Mouse (Mus musculus) liver, embryonic 11.5 days (tissue): ENCODE data around the gene Rdx. TPM values are rescaled to one million over a fixed set of nuclear protein-coding genes. Genes with fewer than 3 reads are reported as not detected.

Source experiments
- ATAC-seq: fragments of 200-750 bp; cut with Nextera tagmentation; replicated peaks from 2 replicates; pipeline ENCODE4 v1.8.0; 2017; ENCODE audit warnings: moderate number of reproducible peaks, mild to moderate bottlenecking, moderate TSS enrichment, moderate library complexity; ENCODE audit not compliant: low FRiP score
- DNase-seq: peaks from one replicate; pipeline ENCODE4 v3.0.0-alpha.2; 2017; ENCODE audit warnings: low spot score
- H3K27ac ChIP-seq: fragments of 300-500 bp; sonication (generic); 2 replicates; pipeline ENCODE4 v1.5.1; 2014; ENCODE audit warnings: mild to moderate bottlenecking, low read depth, low read length, control low read depth
- H3K27me3 ChIP-seq: fragments of 300-500 bp; sonication (generic); replicated peaks from 2 replicates; pipeline ENCODE4 v1.6.1; 2014; ENCODE audit warnings: low read length, mixed read lengths; ENCODE audit not compliant: control insufficient read depth, insufficient read depth
- H3K36me3 ChIP-seq: fragments of 300-500 bp; sonication (generic); 2 replicates; pipeline ENCODE4 v1.6.1; 2014; ENCODE audit warnings: mild to moderate bottlenecking, low read length, moderate library complexity, mixed read lengths; ENCODE audit not compliant: control insufficient read depth, insufficient read depth
- H3K4me1 ChIP-seq: fragments of 300-500 bp; sonication (generic); replicated peaks from 2 replicates; pipeline ENCODE4 v1.6.1; 2014; ENCODE audit warnings: low read length, mixed read lengths; ENCODE audit not compliant: control insufficient read depth, insufficient read depth
- H3K4me2 ChIP-seq: fragments of 300-500 bp; sonication (generic); 2 replicates; pipeline ENCODE4 v1.6.1; 2014; ENCODE audit warnings: mild to moderate bottlenecking, control low read depth, moderate library complexity
- H3K4me3 ChIP-seq: fragments of 300-500 bp; sonication (generic); 2 replicates; pipeline ENCODE4 v1.5.1; 2014; ENCODE audit warnings: low read depth, low read length, control low read depth
- H3K9ac ChIP-seq: fragments of 300-500 bp; sonication (generic); 2 replicates; pipeline ENCODE4 v1.6.1; 2014; ENCODE audit warnings: low read depth, low read length, control low read depth
- H3K9me3 ChIP-seq: fragments of 300-500 bp; sonication (generic); 2 replicates; pipeline ENCODE4 v1.6.1; 2016; ENCODE audit warnings: low read length, inconsistent platforms, mixed read lengths; ENCODE audit not compliant: control insufficient read depth
- WGBS: fragments of 180-500 bp; shearing (Covaris S2); extraction: QIAGEN DNeasy Blood & Tissue Kit; methylation state at CpG from one replicate; pipeline ENCODE4 v1.1.7; 2014; 5-methylcytosine and 5-hydroxymethylcytosine counted together
- polyA plus RNA-seq: library from polyadenylated mRNA; unstranded; fragments of >200 nt; fragmentation: Nextera tagmentation; extraction: Ambion mirVana; gene quantifications from 2 replicates; pipeline ENCODE4 v1.2.1, GENCODE M21; 2014

Rdx gene
- polyA plus RNA-seq, 1 experiment from 2014 or later = 146 TPM

- Histone ChIP-seq H3K27ac (no peak overlapping the region), H3K4me1 (no peaks in the 10 kb centered on the region), H3K36me3 (no peaks in the 10 kb centered on the region), H3K9me3 (no peaks in the 10 kb centered on the region), H3K4me3 (no peak overlapping the region), H3K4me2 (no peak overlapping the region), H3K9ac (no peak overlapping the region), H3K27me3 (no peaks in the 10 kb centered on the region)
- DNase-seq = no peak
- no peak for ATAC-seq
- 91% methylated on average over 1 of the region's 1 CpGs for WGBS
These were observed 28.5 kb upstream of the Rdx start for GRCm38 (mm10) chr9:52018505-52018904.

- H3K9me3 ChIP-seq = no peaks in the 10 kb centered on the region
- H3K27ac ChIP-seq = no peak overlapping the region
- H3K4me1 ChIP-seq = peaks cover 3% of the 10 kb centered on the region; the same call in 1 of the 2 replicates
- no peak overlapping the region for H3K4me3 ChIP-seq
- no peak overlapping the region for H3K9ac ChIP-seq
- 39% methylated on average over 5 of the region's 5 CpGs for WGBS
- H3K27me3 ChIP-seq = no peaks in the 10 kb centered on the region
- no peak for DNase-seq
- ATAC-seq = peak; percentile 45; the same call in 1 of the 2 replicates
- no peaks in the 10 kb centered on the region for H3K36me3 ChIP-seq
- H3K4me2 ChIP-seq = no peak overlapping the region
These were observed 19.5 kb upstream of the Rdx start for GRCm38 (mm10) chr9:52027257-52028020.

DNA sequence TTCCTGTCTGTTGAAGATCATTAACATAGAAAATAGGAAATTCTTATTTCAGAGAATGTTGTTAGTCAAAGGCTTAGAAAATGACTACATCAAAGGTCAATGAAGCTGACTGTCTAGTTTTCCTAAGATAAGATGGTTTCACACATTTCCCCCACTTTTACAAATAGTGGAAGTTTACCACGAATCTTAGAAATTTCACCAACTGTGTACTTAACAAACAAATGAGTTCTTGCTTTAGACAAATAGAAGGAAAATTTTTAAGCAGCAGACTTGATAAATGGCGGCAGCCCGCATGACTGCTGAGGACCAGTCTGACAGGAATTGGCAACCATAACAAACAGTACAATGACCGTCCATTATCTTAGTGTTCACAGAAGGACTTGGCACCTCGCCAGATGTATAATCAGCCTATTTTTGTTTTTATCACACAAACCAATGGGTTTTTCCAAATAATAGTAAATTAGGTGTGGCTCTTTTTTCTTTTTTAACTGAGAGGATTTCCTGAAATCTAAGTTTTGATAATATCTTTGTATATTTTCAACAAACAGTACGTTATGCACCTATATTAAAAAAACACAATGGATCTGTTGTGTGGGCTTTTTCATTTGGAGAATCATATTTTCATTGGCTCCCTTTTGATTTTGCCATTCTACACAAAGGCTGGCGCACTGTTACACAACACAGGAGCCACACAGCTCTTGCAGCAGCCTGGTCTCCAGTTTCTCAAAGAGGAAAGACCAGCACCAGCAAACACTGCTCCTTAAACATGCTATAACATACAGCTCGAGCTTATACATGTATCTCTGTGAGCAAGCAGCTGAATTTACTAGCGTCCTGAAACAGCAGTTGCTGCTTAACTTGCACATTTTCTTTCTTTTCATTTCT, 18.2 kb upstream of the Rdx start:
- DNase-seq = no peak
- Histone ChIP-seq H3K36me3 (no peaks in the 10 kb centered on the region), H3K9me3 (no peaks in the 10 kb centered on the region), H3K4me2 (no peak overlapping the region), H3K9ac (no peak overlapping the region), H3K4me1 (peaks cover 3% of the 10 kb centered on the region; the same call in 1 of the 2 replicates), H3K27ac (no peak overlapping the region), H3K4me3 (no peak overlapping the region), H3K27me3 (no peaks in the 10 kb centered on the region)
- 52% methylated on average over 9 of the region's 9 CpGs for WGBS
- no peak for ATAC-seq

DNA sequence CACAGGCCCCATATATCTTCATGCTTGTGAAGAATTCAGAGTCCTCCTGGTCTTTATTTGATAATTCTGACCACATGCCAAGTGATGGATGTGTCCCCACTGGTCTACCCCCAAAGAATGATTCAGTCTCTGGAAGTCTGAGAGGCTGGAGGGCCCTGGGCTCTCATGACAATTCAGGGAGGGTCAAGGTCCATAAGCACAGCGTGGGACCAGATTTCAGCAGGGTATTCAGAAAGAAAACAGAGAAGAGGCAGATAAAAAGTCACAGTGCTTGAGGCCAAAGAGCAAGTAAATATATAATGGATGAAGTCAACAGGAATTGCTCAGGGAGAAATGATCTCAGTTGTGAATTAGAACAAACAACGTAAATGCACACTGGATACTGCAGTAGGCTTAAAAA, 15.5 kb upstream of the Rdx start:
- Histone ChIP-seq H3K27me3 (no peaks in the 10 kb centered on the region), H3K9ac (no peak overlapping the region), H3K4me2 (no peak overlapping the region), H3K27ac (no peak overlapping the region), H3K4me3 (no peak overlapping the region), H3K9me3 (no peaks in the 10 kb centered on the region), H3K36me3 (no peaks in the 10 kb centered on the region), H3K4me1 (peaks cover 3% of the 10 kb centered on the region; the same call in 1 of the 2 replicates)
- no peak for ATAC-seq
- WGBS = 69% methylated on average over 2 of the region's 2 CpGs
- no peak for DNase-seq

GRCm38 (mm10) chr9:52037493-52037892, 9.5 kb upstream of the Rdx start:
- Histone ChIP-seq H3K27me3 (no peaks in the 10 kb centered on the region), H3K9me3 (no peaks in the 10 kb centered on the region), H3K27ac (no peak overlapping the region), H3K4me1 (no peaks in the 10 kb centered on the region), H3K36me3 (no peaks in the 10 kb centered on the region), H3K4me3 (no peak overlapping the region), H3K9ac (no peak overlapping the region), H3K4me2 (no peak overlapping the region)
- ATAC-seq (no peak), DNase-seq (no peak)
- 85% methylated on average over 1 of the region's 1 CpGs for WGBS

DNA sequence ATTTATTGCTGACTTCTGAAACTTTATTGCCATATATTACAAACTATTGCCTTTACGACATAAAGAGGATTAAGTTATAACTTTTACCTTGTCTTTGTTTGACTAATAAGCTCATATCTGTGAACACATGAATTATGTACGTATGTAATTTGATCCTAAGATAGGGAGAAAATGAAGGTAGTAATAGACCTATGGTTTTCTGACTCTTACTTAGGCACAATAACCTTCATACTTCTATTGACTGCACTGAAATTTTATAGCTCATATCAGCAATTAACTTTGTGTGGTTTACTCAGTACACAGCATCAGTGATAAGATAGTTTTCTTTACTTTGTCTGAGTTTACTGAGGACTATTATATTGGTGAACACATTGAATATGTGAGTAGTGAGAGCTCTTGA, 5.3 kb upstream of the Rdx start:
- ATAC-seq (no peak), DNase-seq (no peak)
- no peaks in the 10 kb centered on the region for H3K9me3 ChIP-seq
- H3K27me3 ChIP-seq = no peaks in the 10 kb centered on the region
- H3K4me1 ChIP-seq = no peaks in the 10 kb centered on the region; the same call in 1 of the 2 replicates
- H3K9ac ChIP-seq = no peak overlapping the region
- no peak overlapping the region for H3K4me2 ChIP-seq
- 74% methylated on average over 2 of the region's 2 CpGs for WGBS
- no peak overlapping the region for H3K27ac ChIP-seq
- no peak overlapping the region for H3K4me3 ChIP-seq
- no peaks in the 10 kb centered on the region for H3K36me3 ChIP-seq

GRCm38 (mm10) chr9:52046686-52047085, 287 bp upstream of the Rdx start:
- Histone ChIP-seq H3K4me2 (peak overlapping the region; percentile 77), H3K9ac (peak overlapping the region; percentile 99; the same call in 1 of the 2 replicates), H3K36me3 (no peaks in the 10 kb centered on the region), H3K27me3 (no peaks in the 10 kb centered on the region), H3K27ac (no peak overlapping the region), H3K4me1 (peaks cover 16% of the 10 kb centered on the region), H3K4me3 (peak overlapping the region; percentile 95; the same call in 1 of the 2 replicates), H3K9me3 (no peaks in the 10 kb centered on the region)
- ATAC-seq (no peak), DNase-seq (no peak)
- WGBS = 36% methylated on average over 5 of the region's 5 CpGs

DNA sequence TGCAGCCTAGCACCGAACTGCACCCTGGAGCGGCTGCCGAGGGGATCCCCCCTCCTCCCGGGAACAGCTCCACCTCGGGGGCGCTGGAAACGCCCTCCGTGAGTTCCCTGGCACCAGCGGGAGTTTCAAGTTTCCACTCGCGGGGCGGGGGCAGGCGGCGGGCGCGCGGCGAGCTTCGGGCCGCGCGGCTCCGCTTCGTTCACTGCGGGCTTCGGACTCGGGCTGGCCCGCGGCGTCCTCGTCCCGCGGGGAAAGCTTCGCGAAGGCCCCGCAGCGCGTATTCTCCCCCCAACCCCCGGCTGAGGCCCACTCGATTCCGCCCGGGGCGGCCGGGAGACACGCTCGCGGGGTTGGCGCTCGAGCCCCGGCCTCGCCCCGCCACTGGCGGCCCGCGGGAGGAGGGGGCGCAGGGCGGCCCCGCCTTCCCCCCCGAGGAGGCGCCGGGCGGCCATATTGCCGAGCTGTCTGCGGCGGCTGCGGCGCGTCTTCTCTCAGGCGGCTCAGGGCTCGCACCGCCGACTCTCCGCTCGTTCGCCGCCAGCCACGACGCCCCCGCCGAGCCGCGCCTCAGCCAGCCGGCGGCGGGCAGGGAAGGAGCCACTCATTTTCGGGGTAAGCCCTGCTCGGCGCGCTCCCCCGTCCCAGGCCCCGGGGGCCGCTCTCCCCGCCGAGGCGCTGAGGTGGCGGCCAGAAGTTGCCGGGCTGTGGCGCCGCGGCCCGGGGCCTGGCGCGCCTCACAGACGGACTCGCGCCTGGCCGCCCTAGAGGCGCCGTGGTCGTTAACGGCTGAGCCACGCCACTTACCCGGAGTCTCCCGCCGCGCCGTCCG, 1.1 kb downstream of the Rdx start:
- Histone ChIP-seq H3K36me3 (no peaks in the 10 kb centered on the region), H3K4me2 (peak overlapping the region; percentile 77), H3K9ac (peak overlapping the region; percentile 99), H3K9me3 (no peaks in the 10 kb centered on the region), H3K4me3 (peak overlapping the region; percentile 95), H3K4me1 (peaks cover 22% of the 10 kb centered on the region), H3K27ac (peak overlapping the region; percentile 98), H3K27me3 (no peaks in the 10 kb centered on the region)
- under 1% methylated on average over 106 of the region's 118 CpGs for WGBS
- ATAC-seq (peak; percentile 86), DNase-seq (peak; percentile 84)
